Mouse (Mus musculus): ENCODE measurements around the gene Msl2.

- TF ChIP-seq CTCF (IDR thresholded peaks at IDR 0.05; ENCODE audit: borderline replicate concordance, insufficient read depth, low read depth, low read length) = no peak
- no peak for TF ChIP-seq POLR2A (IDR thresholded peaks at IDR 0.05; ENCODE audit: borderline replicate concordance, insufficient read depth, low read length)
These were observed 16.7 kb upstream of the Msl2 start for GRCm38 (mm10) chr9:101057156-101057555.
